Mouse (Mus musculus) lung, postnatal 0 days (tissue): ENCODE results near the gene Ttc39b.

Experiments
- CTCF ChIP-seq: IDR thresholded peaks from 2 replicates; pipeline ENCODE4 v1.5.1; 2016; ENCODE audit warnings: antibody characterized with exemption, mild to moderate bottlenecking
- EP300 ChIP-seq: IDR thresholded peaks from 2 replicates; pipeline ENCODE4 v1.6.1; 2016; ENCODE audit warnings: antibody characterized with exemption, mild to moderate bottlenecking, control low read depth

GRCm38 (mm10) chr4:83241630-83242029 is 82.4 kb downstream of the Ttc39b start:
- TF ChIP-seq EP300 (no peak), CTCF (no peak; the same call in 1 of the 2 replicates)
